In the genomic region with DNA sequence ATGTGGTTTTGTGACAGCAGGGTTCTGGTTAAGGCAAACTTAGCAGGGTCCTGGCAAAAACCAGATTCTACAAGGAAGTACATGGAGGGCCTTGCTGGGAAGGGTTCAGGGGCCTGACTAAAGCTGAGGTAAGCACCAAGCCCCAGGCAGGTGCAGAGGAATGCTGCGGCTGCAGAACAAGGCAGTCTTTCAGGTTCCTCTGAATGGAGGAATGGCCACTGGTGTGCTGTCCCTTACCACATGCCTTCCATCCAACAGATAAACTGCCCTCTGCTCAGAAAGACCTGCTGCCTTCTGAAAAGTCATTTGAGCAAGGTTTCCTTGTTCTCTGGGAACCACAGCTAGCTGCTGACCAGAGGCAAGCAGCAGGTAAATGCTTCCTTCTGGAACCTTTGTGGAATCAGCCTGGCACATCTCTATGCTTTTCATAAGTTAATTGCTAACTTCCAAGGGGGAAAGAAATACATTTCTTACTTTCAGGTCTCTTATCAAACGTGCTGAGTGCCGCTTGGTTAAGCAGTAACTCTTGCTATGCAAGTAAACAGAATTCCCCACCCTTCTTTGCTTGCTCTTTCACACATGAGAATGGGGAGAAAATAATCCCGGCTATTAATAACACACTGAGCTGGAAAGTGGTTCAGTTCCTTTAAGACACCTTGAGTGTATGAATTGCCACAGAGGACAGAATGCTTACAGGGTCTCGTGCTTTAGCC, we compare ENCODE assay signal across 15 mouse cellular contexts.
DNase-seq lines count a peak whose midpoint lies in the region; ATAC-seq lines count a peak whose summit lies in the region.
"Had no signal": no experiment of that assay in that cellular context is flagged by ENCODE, and none has a peak within 500 bp of the region (broad histone marks: within the 10 kb centered on the region; RNA-seq: fewer than 3 reads in every experiment).

No protein-coding gene starts in this region.

- no peaks in the 10 kb centered on the region; the same call in 1 of the 2 replicates for H3K9me3 ChIP-seq in embryonic facial prominence, embryonic 14.5 days (ENCODE audit: control insufficient read depth, low read length)
- H3K9me3 ChIP-seq in embryonic facial prominence, embryonic 10.5 days = 0 out of 2 replicates have a peak, but pooled peaks cover 2% of the 10 kb centered on the region
- no peaks in the 10 kb centered on the region for H3K9me3 ChIP-seq in kidney, embryonic 15.5 days (replicated peaks)
- no peaks in the 10 kb centered on the region for H3K9me3 ChIP-seq in lung, embryonic 15.5 days
- H3K9me3 ChIP-seq in stomach, embryonic 16.5 days (replicated peaks; ENCODE audit: control insufficient read depth, low read length) = no peaks in the 10 kb centered on the region
- no peaks in the 10 kb centered on the region for H3K9me3 ChIP-seq in hindbrain, embryonic 12.5 days (replicated peaks)

- 86% methylated on average over 5 of the region's 5 CpGs for WGBS in embryonic facial prominence, embryonic 14.5 days
- WGBS in embryonic facial prominence, embryonic 10.5 days = 87% methylated on average over 5 of the region's 5 CpGs
- WGBS in kidney, embryonic 15.5 days = 69% methylated on average over 5 of the region's 5 CpGs
- 56% methylated on average over 5 of the region's 5 CpGs for WGBS in lung, embryonic 15.5 days
- 57% methylated on average over 5 of the region's 5 CpGs for WGBS in stomach, embryonic 16.5 days
- WGBS in hindbrain, embryonic 12.5 days = 84% methylated on average over 5 of the region's 5 CpGs

- H3K4me2 ChIP-seq in embryonic facial prominence, embryonic 14.5 days (ENCODE audit: low read depth, low read length) = no peak overlapping the region
- H3K4me2 ChIP-seq in kidney, embryonic 15.5 days = no peak overlapping the region
- no peak overlapping the region for H3K4me2 ChIP-seq in lung, embryonic 15.5 days
- no peak overlapping the region for H3K4me2 ChIP-seq in stomach, embryonic 16.5 days (ENCODE audit: low read depth, low read length)
- no peak overlapping the region for H3K4me2 ChIP-seq in hindbrain, embryonic 12.5 days (replicated peaks)
- H3K4me2 ChIP-seq: heart, embryonic 15.5 days; hindbrain, embryonic 13.5 days; liver, embryonic 11.5 days had no signal

- no peaks in the 10 kb centered on the region for H3K27me3 ChIP-seq in embryonic facial prominence, embryonic 14.5 days (replicated peaks; ENCODE audit: control insufficient read depth, insufficient read depth, low read length)
- H3K27me3 ChIP-seq in embryonic facial prominence, embryonic 10.5 days (replicated peaks; ENCODE audit: low read depth, poor library complexity, severe bottlenecking) = no peaks in the 10 kb centered on the region
- no peaks in the 10 kb centered on the region for H3K27me3 ChIP-seq in kidney, embryonic 15.5 days
- no peaks in the 10 kb centered on the region for H3K27me3 ChIP-seq in lung, embryonic 15.5 days
- H3K27me3 ChIP-seq in stomach, embryonic 16.5 days (ENCODE audit: control insufficient read depth, insufficient read depth, low read length) = no peaks in the 10 kb centered on the region
- no peaks in the 10 kb centered on the region for H3K27me3 ChIP-seq in hindbrain, embryonic 12.5 days
- H3K27me3 ChIP-seq: heart, embryonic 15.5 days; hindbrain, embryonic 13.5 days had no signal

- H3K27ac ChIP-seq in embryonic facial prominence, embryonic 14.5 days (replicated peaks; ENCODE audit: low read depth, low read length) = no peak overlapping the region
- H3K27ac ChIP-seq in embryonic facial prominence, embryonic 10.5 days (replicated peaks) = no peak overlapping the region
- peak overlapping the region; percentile 89 for H3K27ac ChIP-seq in kidney, embryonic 15.5 days
- peak overlapping the region; percentile 93 for H3K27ac ChIP-seq in lung, embryonic 15.5 days
- H3K27ac ChIP-seq in stomach, embryonic 16.5 days (ENCODE audit: low read length) = peak overlapping the region; percentile 92
- no peak overlapping the region for H3K27ac ChIP-seq in hindbrain, embryonic 12.5 days
- H3K27ac ChIP-seq: heart, embryonic 15.5 days; hindbrain, embryonic 13.5 days had no signal

- no peaks in the 10 kb centered on the region for H3K4me1 ChIP-seq in embryonic facial prominence, embryonic 14.5 days (ENCODE audit: control insufficient read depth, insufficient read depth, low read length)
- no peaks in the 10 kb centered on the region for H3K4me1 ChIP-seq in embryonic facial prominence, embryonic 10.5 days
- H3K4me1 ChIP-seq in kidney, embryonic 15.5 days = peaks cover 18% of the 10 kb centered on the region; the same call in 1 of the 2 replicates
- 0 out of 2 replicates have a peak, but pooled peaks cover 6% of the 10 kb centered on the region for H3K4me1 ChIP-seq in lung, embryonic 15.5 days
- no peaks in the 10 kb centered on the region for H3K4me1 ChIP-seq in stomach, embryonic 16.5 days (ENCODE audit: control insufficient read depth, insufficient read depth, low read length)
- no peaks in the 10 kb centered on the region for H3K4me1 ChIP-seq in hindbrain, embryonic 12.5 days
- H3K4me1 ChIP-seq: heart, embryonic 15.5 days; hindbrain, embryonic 13.5 days had no signal

- ATAC-seq in embryonic facial prominence, embryonic 14.5 days (ENCODE audit: low read depth) = no peak
- peak; percentile 78 for ATAC-seq in kidney, embryonic 15.5 days (replicated peaks; ENCODE audit: low FRiP score)
- peak; percentile 74; the same call in 1 of the 2 replicates for ATAC-seq in lung, embryonic 15.5 days (ENCODE audit: borderline replicate concordance, extremely low read depth, low FRiP score, low TSS enrichment)
- peak; percentile 83 for ATAC-seq in stomach, embryonic 16.5 days (ENCODE audit: insufficient read depth, low FRiP score)
- no peak for ATAC-seq in hindbrain, embryonic 12.5 days (ENCODE audit: low FRiP score)
- ATAC-seq: midbrain, embryonic 16.5 days had no signal

- H3K4me3 ChIP-seq in embryonic facial prominence, embryonic 14.5 days (ENCODE audit: low read depth, low read length) = no peak overlapping the region
- no peak overlapping the region for H3K4me3 ChIP-seq in embryonic facial prominence, embryonic 10.5 days
- no peak overlapping the region for H3K4me3 ChIP-seq in kidney, embryonic 15.5 days (replicated peaks)
- no peak overlapping the region for H3K4me3 ChIP-seq in lung, embryonic 15.5 days
- H3K4me3 ChIP-seq in stomach, embryonic 16.5 days (replicated peaks; ENCODE audit: low read length) = no peak overlapping the region
- no peak overlapping the region for H3K4me3 ChIP-seq in hindbrain, embryonic 12.5 days
- H3K4me3 ChIP-seq: heart, embryonic 15.5 days; hindbrain, embryonic 13.5 days had no signal

- H3K9ac ChIP-seq in embryonic facial prominence, embryonic 14.5 days (ENCODE audit: low read depth, low read length) = no peak overlapping the region
- 0 out of 2 replicates have a peak overlapping the region, but pooled peaks have one; percentile 2 for H3K9ac ChIP-seq in kidney, embryonic 15.5 days
- no peak overlapping the region for H3K9ac ChIP-seq in lung, embryonic 15.5 days
- H3K9ac ChIP-seq in stomach, embryonic 16.5 days (ENCODE audit: low read length) = no peak overlapping the region
- no peak overlapping the region for H3K9ac ChIP-seq in hindbrain, embryonic 12.5 days
- H3K9ac ChIP-seq: heart, embryonic 15.5 days; hindbrain, embryonic 13.5 days had no signal

- H3K36me3 ChIP-seq in embryonic facial prominence, embryonic 14.5 days (ENCODE audit: control insufficient read depth, insufficient read depth, low read length) = no peaks in the 10 kb centered on the region
- no peaks in the 10 kb centered on the region for H3K36me3 ChIP-seq in embryonic facial prominence, embryonic 10.5 days (replicated peaks)
- H3K36me3 ChIP-seq in kidney, embryonic 15.5 days = no peaks in the 10 kb centered on the region
- no peaks in the 10 kb centered on the region for H3K36me3 ChIP-seq in lung, embryonic 15.5 days
- no peaks in the 10 kb centered on the region for H3K36me3 ChIP-seq in stomach, embryonic 16.5 days (ENCODE audit: control insufficient read depth, insufficient read depth, low read length)
- no peaks in the 10 kb centered on the region for H3K36me3 ChIP-seq in hindbrain, embryonic 12.5 days
- H3K36me3 ChIP-seq: heart, embryonic 15.5 days; hindbrain, embryonic 13.5 days had no signal

- DNase-seq in embryonic facial prominence, embryonic 14.5 days (ENCODE audit: low spot score) = peak; percentile 12
- no peak for DNase-seq in embryonic facial prominence, embryonic 10.5 days (ENCODE audit: low spot score)
- no peak for DNase-seq in spleen, postnatal 36 days (ENCODE audit: low spot score in 2 of 2)
- no peak for DNase-seq in thymus, postnatal 25 days
- DNase-seq: adrenal gland, adult 2 months; cerebellum, adult 2 months; gastrocnemius, postnatal 36 days had no signal

Comparison
In these comparisons a context has a peak if more than half of its experiments do, and no peak if none do; other contexts are left out.
1. ATAC-seq: peak in kidney, embryonic 15.5 days (single experiment), lung, embryonic 15.5 days (single experiment) and stomach, embryonic 16.5 days (single experiment); none in embryonic facial prominence, embryonic 14.5 days (single experiment) and hindbrain, embryonic 12.5 days (single experiment).
2. H3K27ac ChIP-seq: peak in kidney, embryonic 15.5 days (single experiment), lung, embryonic 15.5 days (single experiment) and stomach, embryonic 16.5 days (single experiment); none in embryonic facial prominence, embryonic 14.5 days (single experiment), embryonic facial prominence, embryonic 10.5 days (single experiment) and hindbrain, embryonic 12.5 days (single experiment).